ENCODE assay signal across 21 mouse cellular contexts in the genomic region with DNA sequence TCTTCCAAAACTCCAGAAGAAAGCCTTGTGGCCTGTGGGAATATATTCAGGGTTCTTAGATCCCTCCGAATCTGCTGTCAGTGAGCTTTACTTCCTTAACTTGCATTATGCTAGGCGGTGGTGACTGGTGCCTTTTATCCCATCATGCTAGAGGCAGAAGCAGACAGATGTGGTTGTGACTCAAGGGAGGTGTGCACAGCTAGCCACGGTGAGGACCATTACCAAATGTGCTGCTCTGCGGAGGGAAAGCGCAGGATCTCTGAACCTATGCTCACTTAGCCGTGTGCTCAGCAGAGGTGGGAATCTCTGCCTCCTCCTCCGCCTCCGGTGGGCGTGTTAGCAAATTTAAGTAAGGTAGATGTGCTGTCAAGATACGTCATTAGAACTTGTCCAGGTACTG.
"Had no signal": no experiment of that assay in that cellular context is flagged by ENCODE, and none has a peak within 500 bp of the region (broad histone marks: within the 10 kb centered on the region; RNA-seq: fewer than 3 reads in every experiment).

No protein-coding gene starts in this region.

- H3K27me3 ChIP-seq: lung, embryonic 15.5 days; midbrain, embryonic 12.5 days; neural tube, embryonic 13.5 days; neural tube, embryonic 15.5 days had no signal

- H3K27ac ChIP-seq: lung, embryonic 15.5 days; midbrain, embryonic 10.5 days; midbrain, embryonic 12.5 days; neural tube, embryonic 13.5 days; neural tube, embryonic 15.5 days had no signal

- H3K9ac ChIP-seq: liver, postnatal 0 days; lung, embryonic 15.5 days; midbrain, embryonic 12.5 days; neural tube, embryonic 13.5 days; neural tube, embryonic 15.5 days had no signal

- H3K4me3 ChIP-seq: lung, embryonic 15.5 days; midbrain, embryonic 10.5 days; midbrain, embryonic 12.5 days; myocyte; neural tube, embryonic 13.5 days; neural tube, embryonic 15.5 days had no signal

- ATAC-seq: liver, postnatal 0 days; lung, postnatal 0 days; midbrain, embryonic 16.5 days had no signal

- H3K9me3 ChIP-seq: lung, embryonic 15.5 days; midbrain, embryonic 10.5 days; midbrain, embryonic 12.5 days; neural tube, embryonic 13.5 days; neural tube, embryonic 15.5 days had no signal

- DNase-seq: liver, postnatal 0 days; lung, adult 2 months; lung, postnatal 14 days; lung, postnatal 4 days; midbrain, embryonic 14.5 days; retina, postnatal 1 day; right cerebral cortex, adult 18-20 months; right cerebral cortex, postnatal 25 days; right cerebral cortex, postnatal 4 days; spleen, adult 18-20 months; thymus, adult 18-20 months; thymus, postnatal 14 days; thymus, postnatal 36 days had no signal

- H3K4me2 ChIP-seq: lung, embryonic 15.5 days; midbrain, embryonic 12.5 days; neural tube, embryonic 13.5 days; neural tube, embryonic 15.5 days had no signal

- H3K4me1 ChIP-seq: midbrain, embryonic 10.5 days; midbrain, embryonic 12.5 days had no signal
